Comparison of ENCODE assay signal across 9 mouse cellular contexts in the genomic region with DNA sequence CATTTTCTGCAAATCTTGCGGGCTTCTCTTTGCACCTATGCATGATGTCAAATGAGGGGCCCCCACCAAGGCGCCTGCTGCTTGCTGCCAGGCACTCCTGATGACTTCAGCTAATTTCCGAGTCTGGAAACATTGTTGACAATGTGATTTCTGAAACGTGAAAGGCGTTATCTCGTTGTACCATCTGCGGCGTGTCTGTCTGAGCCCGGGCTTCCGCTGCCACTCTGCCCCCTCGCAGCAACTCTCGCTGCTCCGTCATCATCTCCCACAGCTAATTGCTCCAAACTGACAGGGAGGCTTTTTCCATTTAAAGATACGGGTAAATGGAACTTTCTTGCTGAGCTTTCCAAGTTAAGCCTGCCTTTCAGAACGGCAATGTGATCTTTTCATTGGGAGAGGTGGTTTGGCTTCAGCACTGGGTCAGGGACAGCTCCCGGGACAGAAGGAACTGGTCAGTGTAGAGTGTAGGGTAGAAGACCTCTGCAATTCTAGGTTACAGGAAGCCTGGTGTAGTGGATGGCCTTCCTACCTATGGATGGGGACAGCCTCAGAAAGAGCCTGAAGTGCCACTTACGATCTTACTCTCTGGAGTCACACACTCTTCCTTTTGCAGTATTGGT.
DNase-seq lines count a peak whose midpoint lies in the region; ATAC-seq lines count a peak whose summit lies in the region.
"Had no signal": no experiment of that assay in that cellular context is flagged by ENCODE, and none has a peak within 500 bp of the region (broad histone marks: within the 10 kb centered on the region; RNA-seq: fewer than 3 reads in every experiment).

No protein-coding gene starts in this region.

- peak; percentile 72 for DNase-seq in intestine, embryonic 14.5 days (ENCODE audit: low spot score)
- DNase-seq in 3T3-L1 (ENCODE audit: low read depth, low spot score), result peak; percentile 15
- DNase-seq in adrenal gland, postnatal 25 days, result peak; percentile 21
- DNase-seq in layer of hippocampus, postnatal 36 days, result peak; percentile 35 to 39
- no peak for DNase-seq in urinary bladder, adult 2 months (ENCODE audit: low spot score)
- no peak for DNase-seq in cerebellum, adult 11-12 months

- H3K4me1 ChIP-seq in intestine, embryonic 14.5 days (replicated peaks; ENCODE audit: control insufficient read depth, insufficient read depth, low read length), result no peaks in the 10 kb centered on the region
- no peaks in the 10 kb centered on the region for H3K4me1 ChIP-seq in intestine, embryonic 15.5 days (replicated peaks)
- H3K4me1 ChIP-seq: megakaryocyte, embryonic 14.5 days had no signal

- H3K9ac ChIP-seq in intestine, embryonic 14.5 days (ENCODE audit: low read length), result no peak overlapping the region
- no peak overlapping the region for H3K9ac ChIP-seq in intestine, embryonic 15.5 days

- WGBS in intestine, embryonic 14.5 days, result 78% methylated on average over 17 of the region's 17 CpGs
- 72% methylated on average over 17 of the region's 17 CpGs for WGBS in intestine, embryonic 15.5 days

- no peaks in the 10 kb centered on the region for H3K27me3 ChIP-seq in intestine, embryonic 14.5 days (replicated peaks; ENCODE audit: control insufficient read depth, insufficient read depth, low read length)
- H3K27me3 ChIP-seq in intestine, embryonic 15.5 days (replicated peaks), result no peaks in the 10 kb centered on the region
- H3K27me3 ChIP-seq: megakaryocyte, embryonic 14.5 days had no signal

- ATAC-seq in intestine, embryonic 14.5 days (replicated peaks; ENCODE audit: low FRiP score, low TSS enrichment, low read depth), result no peak
- ATAC-seq in intestine, embryonic 15.5 days, result no peak
- no peak for ATAC-seq in erythroblast, adult 5-6 weeks (replicated peaks; ENCODE audit: low FRiP score, poor library complexity, severe bottlenecking)

- H3K9me3 ChIP-seq in intestine, embryonic 14.5 days (ENCODE audit: control insufficient read depth, low read length), result no peaks in the 10 kb centered on the region
- H3K9me3 ChIP-seq in intestine, embryonic 15.5 days, result no peaks in the 10 kb centered on the region
- H3K9me3 ChIP-seq: megakaryocyte, embryonic 14.5 days had no signal

- no peak overlapping the region for H3K4me2 ChIP-seq in intestine, embryonic 14.5 days (ENCODE audit: low read length)
- H3K4me2 ChIP-seq in intestine, embryonic 15.5 days (replicated peaks), result no peak overlapping the region

- H3K4me3 ChIP-seq in intestine, embryonic 14.5 days (ENCODE audit: low read depth, low read length), result no peak overlapping the region
- no peak overlapping the region for H3K4me3 ChIP-seq in intestine, embryonic 15.5 days (replicated peaks)
- H3K4me3 ChIP-seq: megakaryocyte, embryonic 14.5 days had no signal

- H3K27ac ChIP-seq in intestine, embryonic 14.5 days (ENCODE audit: low read depth), result no peak overlapping the region
- H3K27ac ChIP-seq in intestine, embryonic 15.5 days, result no peak overlapping the region

- no peaks in the 10 kb centered on the region for H3K36me3 ChIP-seq in intestine, embryonic 14.5 days (ENCODE audit: control insufficient read depth, insufficient read depth, low read length)
- H3K36me3 ChIP-seq in intestine, embryonic 15.5 days, result no peaks in the 10 kb centered on the region

Comparison
In these comparisons a context has a peak if more than half of its experiments do, and no peak if none do; other contexts are left out.
1. DNase-seq: peak in intestine, embryonic 14.5 days (single experiment), 3T3-L1 (single experiment), adrenal gland, postnatal 25 days (single experiment) and layer of hippocampus, postnatal 36 days (2 of 2); none in urinary bladder, adult 2 months (single experiment) and cerebellum, adult 11-12 months (single experiment).